Mouse (Mus musculus): ENCODE results near the gene Alox5. TPM values are rescaled to one million over a fixed set of nuclear protein-coding genes. Genes with fewer than 3 reads are reported as not detected.

The Alox5 gene
- polyA plus RNA-seq, 1 experiment from 2014 or later: 0.72 TPM

GRCm38 (mm10) chr6:116416000-116416552, 44.9 kb downstream of the Alox5 start:
- no peaks in the 10 kb centered on the region for H3K36me3 ChIP-seq (replicated peaks; ENCODE audit: control insufficient read depth, insufficient read depth, low read depth, low read length)
- no peaks in the 10 kb centered on the region for H3K9me3 ChIP-seq (replicated peaks; ENCODE audit: control insufficient read depth, low read length)
- no peak overlapping the region for H3K9ac ChIP-seq (replicated peaks; ENCODE audit: low read length)
- no peak overlapping the region for H3K4me3 ChIP-seq (ENCODE audit: low read depth, low read length)
- H3K4me2 ChIP-seq (ENCODE audit: low read depth, low read length): no peak overlapping the region
- no peak overlapping the region for H3K27ac ChIP-seq (replicated peaks; ENCODE audit: low read depth, low read length)
- no peak for ATAC-seq (replicated peaks; ENCODE audit: insufficient number of reproducible peaks, low FRiP score, low TSS enrichment, low read depth)
- no peaks in the 10 kb centered on the region for H3K4me1 ChIP-seq (ENCODE audit: control insufficient read depth, insufficient read depth, low read length)
- WGBS: 88% methylated on average over 6 of the region's 6 CpGs
- DNase-seq (ENCODE audit: low spot score): no peak
- no peaks in the 10 kb centered on the region for H3K27me3 ChIP-seq (ENCODE audit: control insufficient read depth, insufficient read depth, low read length)

DNA sequence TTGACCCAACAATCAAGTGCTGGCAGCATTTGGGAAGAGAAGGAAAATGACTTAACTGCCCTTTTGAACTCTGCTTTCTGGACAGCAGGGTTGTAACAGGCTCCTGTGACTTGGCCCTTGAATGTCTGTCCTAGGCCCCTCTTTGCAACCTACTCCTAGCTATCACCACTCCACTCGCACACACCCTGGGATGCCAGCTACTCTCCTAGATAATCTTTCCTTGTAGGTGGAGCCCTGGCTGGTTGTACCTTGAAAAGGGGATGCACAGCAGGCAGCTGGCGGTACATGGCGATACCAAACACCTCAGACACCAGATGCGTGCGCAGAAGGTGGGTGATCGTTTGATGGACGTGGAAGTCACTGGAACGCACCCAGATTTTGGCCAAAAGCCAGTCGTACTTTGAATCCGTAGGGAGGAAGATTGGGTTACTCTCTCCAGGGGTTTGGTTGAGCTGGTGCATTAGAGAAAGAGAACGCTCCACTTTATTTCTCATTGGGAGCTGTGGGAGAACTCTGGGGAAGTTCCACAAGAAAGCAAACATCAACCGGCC, 45.8 kb downstream of the Alox5 start:
- no peak overlapping the region for H3K4me3 ChIP-seq (ENCODE audit: low read depth, low read length)
- ATAC-seq (replicated peaks; ENCODE audit: insufficient number of reproducible peaks, low FRiP score, low TSS enrichment, low read depth) (no peak), DNase-seq (ENCODE audit: low spot score) (no peak)
- no peak overlapping the region for H3K9ac ChIP-seq (replicated peaks; ENCODE audit: low read length)
- no peaks in the 10 kb centered on the region for H3K4me1 ChIP-seq (ENCODE audit: control insufficient read depth, insufficient read depth, low read length)
- WGBS: 83% methylated on average over 12 of the region's 12 CpGs
- H3K27me3 ChIP-seq (ENCODE audit: control insufficient read depth, insufficient read depth, low read length): no peaks in the 10 kb centered on the region
- H3K9me3 ChIP-seq (replicated peaks; ENCODE audit: control insufficient read depth, low read length): no peaks in the 10 kb centered on the region
- H3K4me2 ChIP-seq (ENCODE audit: low read depth, low read length): no peak overlapping the region
- no peaks in the 10 kb centered on the region for H3K36me3 ChIP-seq (replicated peaks; ENCODE audit: control insufficient read depth, insufficient read depth, low read depth, low read length)
- no peak overlapping the region for H3K27ac ChIP-seq (replicated peaks; ENCODE audit: low read depth, low read length)

GRCm38 (mm10) chr6:116412546-116413325, 48.2 kb downstream of the Alox5 start:
- H3K4me3 ChIP-seq (ENCODE audit: low read depth, low read length): no peak overlapping the region
- no peak for DNase-seq (ENCODE audit: low spot score)
- H3K36me3 ChIP-seq (replicated peaks; ENCODE audit: control insufficient read depth, insufficient read depth, low read depth, low read length): no peaks in the 10 kb centered on the region
- no peaks in the 10 kb centered on the region for H3K27me3 ChIP-seq (ENCODE audit: control insufficient read depth, insufficient read depth, low read length)
- WGBS: 93% methylated on average over 13 of the region's 14 CpGs
- H3K9me3 ChIP-seq (replicated peaks; ENCODE audit: control insufficient read depth, low read length): no peaks in the 10 kb centered on the region
- no peaks in the 10 kb centered on the region for H3K4me1 ChIP-seq (ENCODE audit: control insufficient read depth, insufficient read depth, low read length)
- no peak overlapping the region for H3K4me2 ChIP-seq (ENCODE audit: low read depth, low read length)
- H3K9ac ChIP-seq (replicated peaks; ENCODE audit: low read length): no peak overlapping the region
- no peak overlapping the region for H3K27ac ChIP-seq (replicated peaks; ENCODE audit: low read depth, low read length)
- ATAC-seq (replicated peaks; ENCODE audit: insufficient number of reproducible peaks, low FRiP score, low TSS enrichment, low read depth): 0 out of 2 replicates have a peak, but pooled peaks have one; percentile 24

DNA sequence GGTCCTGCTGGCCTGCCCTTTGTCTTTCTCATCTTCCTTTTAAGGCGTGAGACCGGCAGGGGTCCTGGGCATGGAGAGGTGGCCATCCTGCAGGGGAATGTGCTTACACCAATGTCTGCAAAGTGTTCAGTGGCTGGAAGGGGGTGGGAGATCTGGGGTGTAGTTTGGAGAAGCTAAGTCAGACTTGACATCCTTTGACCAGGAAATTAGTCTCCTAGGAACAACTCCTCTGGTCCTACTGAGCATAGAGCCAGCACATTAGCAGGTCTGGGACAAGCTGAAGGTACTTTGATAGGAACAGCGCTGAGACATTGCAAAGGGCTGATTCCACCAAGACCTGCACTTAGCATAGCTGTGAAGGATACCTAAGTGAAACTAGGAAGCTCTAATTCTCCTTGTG, 49.3 kb downstream of the Alox5 start:
- H3K4me1 ChIP-seq (ENCODE audit: control insufficient read depth, insufficient read depth, low read length): no peaks in the 10 kb centered on the region

DNA sequence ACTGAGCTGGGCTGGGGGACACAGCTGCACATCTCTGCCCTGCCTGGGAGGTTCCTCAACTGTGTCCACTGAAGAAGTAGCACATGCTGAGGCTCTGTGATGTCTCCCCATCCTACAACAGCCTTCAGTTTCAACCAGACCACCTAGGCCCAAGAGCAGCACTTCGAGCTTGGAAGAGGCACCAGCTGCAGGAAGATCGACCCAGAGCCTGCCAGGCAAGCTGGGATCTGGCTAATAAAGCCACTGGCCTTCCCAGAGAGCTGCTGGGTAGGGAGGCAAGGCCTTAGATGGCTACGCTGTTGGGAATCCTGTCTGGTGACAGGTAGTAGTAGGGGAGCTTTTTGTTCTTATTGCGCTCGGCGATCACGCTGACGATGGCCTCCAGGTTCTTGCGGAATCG, 50.5 kb downstream of the Alox5 start:
- no peaks in the 10 kb centered on the region for H3K9me3 ChIP-seq (replicated peaks; ENCODE audit: control insufficient read depth, low read length)
- whole genome bisulfite sequencing: 95% methylated on average over 10 of the region's 10 CpGs
- H3K27me3 ChIP-seq (ENCODE audit: control insufficient read depth, insufficient read depth, low read length): no peaks in the 10 kb centered on the region
- no peaks in the 10 kb centered on the region for H3K4me1 ChIP-seq (ENCODE audit: control insufficient read depth, insufficient read depth, low read length)
- H3K36me3 ChIP-seq (replicated peaks; ENCODE audit: control insufficient read depth, insufficient read depth, low read depth, low read length): no peaks in the 10 kb centered on the region
- no peak overlapping the region for H3K4me3 ChIP-seq (ENCODE audit: low read depth, low read length)
- H3K9ac ChIP-seq (replicated peaks; ENCODE audit: low read length): no peak overlapping the region
- no peak overlapping the region for H3K27ac ChIP-seq (replicated peaks; ENCODE audit: low read depth, low read length)
- no peak for ATAC-seq (replicated peaks; ENCODE audit: insufficient number of reproducible peaks, low FRiP score, low TSS enrichment, low read depth)
- no peak for DNase-seq (ENCODE audit: low spot score)
- no peak overlapping the region for H3K4me2 ChIP-seq (ENCODE audit: low read depth, low read length)

More for the DNA sequence above, 49.3 kb downstream of the Alox5 start:
- H3K4me3 ChIP-seq (ENCODE audit: low read depth, low read length): no peak overlapping the region
- no peaks in the 10 kb centered on the region for H3K9me3 ChIP-seq (replicated peaks; ENCODE audit: control insufficient read depth, low read length)
- no peak overlapping the region for H3K27ac ChIP-seq (replicated peaks; ENCODE audit: low read depth, low read length)
- H3K27me3 ChIP-seq (ENCODE audit: control insufficient read depth, insufficient read depth, low read length): no peaks in the 10 kb centered on the region
- DNase-seq (ENCODE audit: low spot score): no peak
- 73% methylated on average over 3 of the region's 3 CpGs for WGBS
- H3K4me2 ChIP-seq (ENCODE audit: low read depth, low read length): no peak overlapping the region
- H3K36me3 ChIP-seq (replicated peaks; ENCODE audit: control insufficient read depth, insufficient read depth, low read depth, low read length): no peaks in the 10 kb centered on the region
- no peak for ATAC-seq (replicated peaks; ENCODE audit: insufficient number of reproducible peaks, low FRiP score, low TSS enrichment, low read depth)
- H3K9ac ChIP-seq (replicated peaks; ENCODE audit: low read length): no peak overlapping the region

- no peaks in the 10 kb centered on the region for H3K4me1 ChIP-seq (ENCODE audit: control insufficient read depth, insufficient read depth, low read length)
- H3K9ac ChIP-seq (replicated peaks; ENCODE audit: low read length): no peak overlapping the region
- H3K36me3 ChIP-seq (replicated peaks; ENCODE audit: control insufficient read depth, insufficient read depth, low read depth, low read length): no peaks in the 10 kb centered on the region
- H3K9me3 ChIP-seq (replicated peaks; ENCODE audit: control insufficient read depth, low read length): no peaks in the 10 kb centered on the region
- H3K27me3 ChIP-seq (ENCODE audit: control insufficient read depth, insufficient read depth, low read length): no peaks in the 10 kb centered on the region
- H3K27ac ChIP-seq (replicated peaks; ENCODE audit: low read depth, low read length): no peak overlapping the region
- DNase-seq (ENCODE audit: low spot score): no peak
- H3K4me3 ChIP-seq (ENCODE audit: low read depth, low read length): no peak overlapping the region
- 80% methylated on average over 6 of the region's 6 CpGs for WGBS
- ATAC-seq (replicated peaks; ENCODE audit: insufficient number of reproducible peaks, low FRiP score, low TSS enrichment, low read depth): no peak
- H3K4me2 ChIP-seq (ENCODE audit: low read depth, low read length): no peak overlapping the region
These were observed 52.9 kb downstream of the Alox5 start for GRCm38 (mm10) chr6:116407956-116408657.

DNA sequence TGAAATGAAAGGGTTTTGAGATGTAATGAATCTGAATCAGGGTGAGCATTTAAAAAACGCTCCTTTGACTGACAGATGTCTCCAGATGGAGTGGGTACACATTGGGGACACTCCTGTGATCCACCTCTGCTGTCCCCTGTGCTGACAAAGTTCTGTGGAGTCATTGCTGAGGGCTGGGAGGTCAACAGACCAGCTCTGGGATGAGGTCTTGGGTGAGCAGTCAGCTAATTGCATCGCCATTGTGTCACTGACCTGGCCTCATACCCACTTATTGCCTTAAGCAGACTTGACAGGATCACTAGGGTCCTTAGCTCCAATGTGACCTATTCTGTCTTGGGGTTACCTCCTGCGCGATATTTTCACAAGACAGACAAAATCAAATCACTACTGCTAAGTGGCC, 53.8 kb downstream of the Alox5 start:
- H3K4me2 ChIP-seq (ENCODE audit: low read depth, low read length): no peak overlapping the region
- H3K9me3 ChIP-seq (replicated peaks; ENCODE audit: control insufficient read depth, low read length): no peaks in the 10 kb centered on the region
- no peak overlapping the region for H3K9ac ChIP-seq (replicated peaks; ENCODE audit: low read length)
- no peaks in the 10 kb centered on the region for H3K4me1 ChIP-seq (ENCODE audit: control insufficient read depth, insufficient read depth, low read length)
- no peak overlapping the region for H3K27ac ChIP-seq (replicated peaks; ENCODE audit: low read depth, low read length)
- H3K36me3 ChIP-seq (replicated peaks; ENCODE audit: control insufficient read depth, insufficient read depth, low read depth, low read length): no peaks in the 10 kb centered on the region
- no peak overlapping the region for H3K4me3 ChIP-seq (ENCODE audit: low read depth, low read length)
- H3K27me3 ChIP-seq (ENCODE audit: control insufficient read depth, insufficient read depth, low read length): no peaks in the 10 kb centered on the region
- DNase-seq (ENCODE audit: low spot score): no peak
- 86% methylated on average over 4 of the region's 4 CpGs for WGBS
- ATAC-seq (replicated peaks; ENCODE audit: insufficient number of reproducible peaks, low FRiP score, low TSS enrichment, low read depth): no peak

DNA sequence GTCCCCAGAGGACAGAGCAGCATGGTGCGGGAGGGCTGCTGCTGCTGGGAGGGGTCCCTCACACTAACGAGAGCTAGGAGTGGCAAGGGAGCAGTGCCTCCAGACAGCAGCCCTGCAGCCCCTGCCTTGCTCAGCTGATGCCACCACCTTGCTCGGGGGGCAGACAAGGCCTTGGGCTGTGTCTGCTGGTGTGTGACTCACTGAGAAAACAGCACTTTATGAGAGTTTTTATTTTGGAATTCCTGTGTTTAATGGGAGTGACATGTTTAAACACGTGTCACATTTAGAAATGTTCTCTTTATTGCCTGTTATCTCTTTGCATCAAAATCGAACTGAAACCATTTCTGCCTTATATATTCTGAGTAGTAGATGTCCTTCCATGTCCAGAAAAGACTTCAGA, 54.3 kb downstream of the Alox5 start:
- H3K4me3 ChIP-seq (ENCODE audit: low read depth, low read length): no peak overlapping the region
- ATAC-seq (replicated peaks; ENCODE audit: insufficient number of reproducible peaks, low FRiP score, low TSS enrichment, low read depth): no peak
- no peaks in the 10 kb centered on the region for H3K36me3 ChIP-seq (replicated peaks; ENCODE audit: control insufficient read depth, insufficient read depth, low read depth, low read length)
- H3K4me2 ChIP-seq (ENCODE audit: low read depth, low read length): no peak overlapping the region
- no peak for DNase-seq (ENCODE audit: low spot score)
- no peak overlapping the region for H3K9ac ChIP-seq (replicated peaks; ENCODE audit: low read length)
- H3K27ac ChIP-seq (replicated peaks; ENCODE audit: low read depth, low read length): no peak overlapping the region
- WGBS: 82% methylated on average over 5 of the region's 5 CpGs
- H3K4me1 ChIP-seq (ENCODE audit: control insufficient read depth, insufficient read depth, low read length): no peaks in the 10 kb centered on the region
- H3K9me3 ChIP-seq (replicated peaks; ENCODE audit: control insufficient read depth, low read length): no peaks in the 10 kb centered on the region
- no peaks in the 10 kb centered on the region for H3K27me3 ChIP-seq (ENCODE audit: control insufficient read depth, insufficient read depth, low read length)

Data from embryonic facial prominence, embryonic 11.5 days (tissue).